Mouse (Mus musculus) heart, adult 18-20 months (tissue): ENCODE measurements at regions not wholly inside any gene's neighbourhood (a gene's known extent, or its start where the extent isn't known, plus 50 kb on each side); places are given as distances from the start of the nearest gene placed in this dataset.

Experiments used
- DNase-seq, 2 experiments: peaks; one replicate each; pipeline ENCODE4 v3.0.0; 2021 to 2022; ENCODE audit warnings: mixed read lengths in 1 of 2

- no peak for DNase-seq
Observed at GRCm38 (mm10) chr1:19951680-19952248, 666.1 kb downstream of the Pkhd1 start.

- DNase-seq = no peak
Observed at GRCm38 (mm10) chr1:19973364-19973763, 644.5 kb downstream of the Pkhd1 start.

- no peak for DNase-seq
Observed at GRCm38 (mm10) chr1:19973981-19974380, 643.9 kb downstream of the Pkhd1 start.

GRCm38 (mm10) chr1:19975436-19975835 lies 642.4 kb downstream of the Pkhd1 start:
- DNase-seq = no peak

- DNase-seq = no peak
Observed at GRCm38 (mm10) chr1:19981189-19981588, 636.7 kb downstream of the Pkhd1 start.

GRCm38 (mm10) chr1:19982791-19983190 lies 635.1 kb downstream of the Pkhd1 start:
- DNase-seq = no peak

- DNase-seq = no peak
Observed at GRCm38 (mm10) chr1:19983504-19983903, 634.4 kb downstream of the Pkhd1 start.

GRCm38 (mm10) chr1:19989921-19990320 lies 627.9 kb downstream of the Pkhd1 start:
- DNase-seq = no peak
